8 mouse cellular contexts compared by ENCODE assay signal in the genomic region with DNA sequence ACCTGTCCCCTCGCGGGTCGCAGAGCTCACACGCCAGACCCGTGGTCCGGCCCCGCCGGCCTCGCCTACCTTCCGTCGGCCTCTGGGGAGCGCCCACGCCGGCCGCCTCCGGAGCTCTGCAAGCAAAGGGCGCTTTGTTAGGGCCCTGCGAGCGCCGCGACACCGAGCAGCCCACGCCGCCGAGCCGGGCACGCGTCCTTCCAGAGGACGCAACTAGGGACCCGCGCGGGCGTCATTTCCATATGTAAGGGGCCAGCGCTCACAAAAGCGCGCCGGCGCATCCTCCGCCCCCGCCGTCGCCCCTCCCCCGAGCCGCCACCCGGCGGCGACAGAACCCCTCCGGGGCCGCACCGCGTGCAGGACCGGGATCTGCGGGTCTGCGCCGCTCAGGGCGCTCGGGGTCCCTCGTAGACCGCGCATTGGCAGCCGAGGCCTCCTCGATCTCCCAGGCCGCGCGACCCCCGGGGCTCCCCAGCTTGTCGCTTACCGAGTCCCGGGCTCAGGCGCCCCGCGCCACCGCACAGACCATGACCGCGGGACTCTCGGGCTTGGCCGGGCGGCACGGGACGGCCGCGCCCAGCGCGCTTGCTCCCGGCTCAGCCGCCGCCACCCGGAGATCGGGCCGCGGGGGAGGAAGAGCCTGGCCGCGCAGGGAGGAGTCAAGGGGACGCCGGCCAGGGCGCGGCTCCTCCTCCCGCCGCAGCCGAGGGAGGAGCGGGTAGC. TPM values are rescaled to one million over a fixed set of nuclear protein-coding genes. Genes with fewer than 3 reads are reported as not detected.
DNase-seq lines count a peak whose midpoint lies in the region; ATAC-seq and TF ChIP-seq lines count a peak whose summit lies in the region.

No protein-coding gene starts in this region.

- H3K4me3 ChIP-seq in embryonic fibroblast, embryonic 13.5 days (ENCODE audit: insufficient read depth, low read length), result peak overlapping the region; percentile 73
- peak overlapping the region; percentile 98 for H3K4me3 ChIP-seq in heart, embryonic 10.5 days
- peak overlapping the region; percentile 78 for H3K4me3 ChIP-seq in kidney, embryonic 14.5 days (ENCODE audit: low read length)
- peak overlapping the region; percentile 59 to 74 for H3K4me3 ChIP-seq in liver, embryonic 14.5 days (ENCODE audit: insufficient read depth in 1 of 2, low read depth in 2 of 2, low read length in 2 of 2)
- H3K4me3 ChIP-seq in stomach, embryonic 15.5 days (replicated peaks), result peak overlapping the region; percentile 87

- TF ChIP-seq EP300 in liver, embryonic 14.5 days (IDR thresholded peaks at IDR 0.05; ENCODE audit: low read depth), result no peak

- TF ChIP-seq CTCF in embryonic fibroblast, embryonic 13.5 days (IDR thresholded peaks at IDR 0.05; ENCODE audit: borderline replicate concordance, insufficient read depth, low read length), result no peak
- TF ChIP-seq CTCF in liver, embryonic 14.5 days (IDR thresholded peaks at IDR 0.05; ENCODE audit: low read depth), result no peak

- H3K4me2 ChIP-seq in kidney, embryonic 14.5 days (replicated peaks; ENCODE audit: low read depth, low read length), result peak overlapping the region; percentile 99
- peak overlapping the region; percentile 95 for H3K4me2 ChIP-seq in liver, embryonic 14.5 days (ENCODE audit: low read depth)
- H3K4me2 ChIP-seq in stomach, embryonic 15.5 days, result peak overlapping the region; percentile 96

- under 1% methylated on average over 100 of the region's 101 CpGs for WGBS in heart, embryonic 10.5 days
- WGBS in kidney, embryonic 14.5 days, result under 1% methylated on average over 93 of the region's 101 CpGs
- under 1% methylated on average over 81 of the region's 101 CpGs for WGBS in liver, embryonic 14.5 days (ENCODE audit: insufficient replicate concordance)
- WGBS in stomach, embryonic 15.5 days, result under 1% methylated on average over 91 of the region's 101 CpGs

- DNase-seq in CD4-positive helper T cell, adult 2 months (ENCODE audit: low read depth, low spot score), result peak; percentile 81
- DNase-seq in brain, adult 2 months (ENCODE audit: low read depth, low spot score), result peak; percentile 74
- peak; percentile 85 for DNase-seq in heart, embryonic 10.5 days (ENCODE audit: low spot score)
- peak; percentile 41 to 49 (median 48) for DNase-seq in liver, embryonic 14.5 days (ENCODE audit: low read depth in 3 of 3, low spot score in 3 of 3)
- DNase-seq in neural tube, embryonic 10.5 days (ENCODE audit: extremely low spot score, low spot score), result peak; percentile 82

- no peaks in the 10 kb centered on the region for H3K36me3 ChIP-seq in heart, embryonic 10.5 days
- no peaks in the 10 kb centered on the region for H3K36me3 ChIP-seq in kidney, embryonic 14.5 days (ENCODE audit: control insufficient read depth, insufficient read depth, low read length)
- no peaks in the 10 kb centered on the region for H3K36me3 ChIP-seq in liver, embryonic 14.5 days (replicated peaks; ENCODE audit: control insufficient read depth, insufficient read depth, low read depth)
- no peaks in the 10 kb centered on the region for H3K36me3 ChIP-seq in stomach, embryonic 15.5 days

- no peaks in the 10 kb centered on the region for H3K4me1 ChIP-seq in embryonic fibroblast, embryonic 13.5 days (ENCODE audit: control insufficient read depth, insufficient read depth, low read length)
- H3K4me1 ChIP-seq in heart, embryonic 10.5 days, result peaks cover 32% of the 10 kb centered on the region; the same call in 1 of the 2 replicates
- H3K4me1 ChIP-seq in kidney, embryonic 14.5 days (ENCODE audit: control insufficient read depth, insufficient read depth, low read length), result peaks cover 13% of the 10 kb centered on the region
- H3K4me1 ChIP-seq in liver, embryonic 14.5 days (replicated peaks; ENCODE audit: control insufficient read depth in 2 of 2, insufficient read depth in 2 of 2, low read length in 1 of 2), result peaks cover 2 to 7% of the 10 kb centered on the region in 2 experiments; a peak in 2 of 4 replicates
- peaks cover 13% of the 10 kb centered on the region for H3K4me1 ChIP-seq in stomach, embryonic 15.5 days

- ATAC-seq in kidney, embryonic 14.5 days (ENCODE audit: low FRiP score, low TSS enrichment), result peak; percentile 90
- peak; percentile 88 for ATAC-seq in liver, embryonic 14.5 days (ENCODE audit: insufficient read depth)
- peak; percentile 88 for ATAC-seq in stomach, embryonic 15.5 days (ENCODE audit: insufficient read depth, low FRiP score, low read depth)

- peaks cover 24% of the 10 kb centered on the region for H3K27me3 ChIP-seq in heart, embryonic 10.5 days (ENCODE audit: insufficient read depth, poor library complexity, severe bottlenecking)
- H3K27me3 ChIP-seq in kidney, embryonic 14.5 days (ENCODE audit: control insufficient read depth, insufficient read depth, low read length), result no peaks in the 10 kb centered on the region
- peaks cover 22% of the 10 kb centered on the region for H3K27me3 ChIP-seq in liver, embryonic 14.5 days (ENCODE audit: control insufficient read depth, insufficient read depth, low read length)
- no peaks in the 10 kb centered on the region for H3K27me3 ChIP-seq in stomach, embryonic 15.5 days (replicated peaks)

- H3K27ac ChIP-seq in embryonic fibroblast, embryonic 13.5 days (ENCODE audit: insufficient read depth, low read length), result no peak overlapping the region
- H3K27ac ChIP-seq in heart, embryonic 10.5 days, result peak overlapping the region; percentile 97
- H3K27ac ChIP-seq in kidney, embryonic 14.5 days (ENCODE audit: low read depth, low read length), result peak overlapping the region; percentile 83
- H3K27ac ChIP-seq in liver, embryonic 14.5 days, result no peak overlapping the region
- peak overlapping the region; percentile 91 for H3K27ac ChIP-seq in stomach, embryonic 15.5 days

- peak; percentile 66; the same call in 1 of the 2 replicates for TF ChIP-seq POLR2A in embryonic fibroblast, embryonic 13.5 days (IDR thresholded peaks at IDR 0.05; ENCODE audit: low read depth, low read length)

- H3K9ac ChIP-seq in kidney, embryonic 14.5 days (ENCODE audit: low read depth, low read length), result peak overlapping the region; percentile 90
- peak overlapping the region; percentile 65 for H3K9ac ChIP-seq in liver, embryonic 14.5 days (replicated peaks)
- H3K9ac ChIP-seq in stomach, embryonic 15.5 days, result peak overlapping the region; percentile 78

- no peaks in the 10 kb centered on the region for H3K9me3 ChIP-seq in heart, embryonic 10.5 days
- no peaks in the 10 kb centered on the region for H3K9me3 ChIP-seq in kidney, embryonic 14.5 days (ENCODE audit: control insufficient read depth, low read length)
- H3K9me3 ChIP-seq in liver, embryonic 14.5 days (ENCODE audit: control insufficient read depth, low read length), result no peaks in the 10 kb centered on the region
- H3K9me3 ChIP-seq in stomach, embryonic 15.5 days, result no peaks in the 10 kb centered on the region

RNA-seq across cellular contexts. Expression of a gene that starts 2.0 kb away (rescaled TPM):
- polyA plus RNA-seq in embryonic fibroblast, embryonic 13.5 days (2011; ENCODE audit: insufficient read length, low read depth, missing spikeins), result 14.0 and 14.2 TPM in 2 replicates
- polyA plus RNA-seq in heart, embryonic 10.5 days (2016; fragmentation: Nextera tagmentation; extraction: Ambion mirVana), result 5.9 and 9.1 TPM in 2 replicates
- polyA plus RNA-seq in kidney, embryonic 14.5 days (2014; fragmentation: Nextera tagmentation; extraction: Ambion mirVana), result 10.8 and 20.3 TPM in 2 replicates
- 2.9 and 3.9 TPM in 2 replicates for polyA plus RNA-seq in liver, embryonic 14.5 days (2012; rRNA removed)
- polyA plus RNA-seq in liver, embryonic 14.5 days (2014; fragmentation: Nextera tagmentation; extraction: Ambion mirVana), result 2.8 and 3.7 TPM in 2 replicates
- 11.0 and 11.6 TPM in 2 replicates for polyA plus RNA-seq in stomach, embryonic 15.5 days (2015; fragmentation: Nextera tagmentation; extraction: Ambion mirVana)

RNA-seq across cellular contexts. Expression of a gene that starts 42.4 kb away (rescaled TPM):
- polyA plus RNA-seq in embryonic fibroblast, embryonic 13.5 days (2011; ENCODE audit: insufficient read length, low read depth, missing spikeins), result not detected in 2 replicates
- not detected in 2 replicates for polyA plus RNA-seq in heart, embryonic 10.5 days (2016; fragmentation: Nextera tagmentation; extraction: Ambion mirVana)
- not detected in 2 replicates for polyA plus RNA-seq in kidney, embryonic 14.5 days (2014; fragmentation: Nextera tagmentation; extraction: Ambion mirVana)
- polyA plus RNA-seq in liver, embryonic 14.5 days (2012; rRNA removed), result not detected in 2 replicates
- not detected in 2 replicates for polyA plus RNA-seq in liver, embryonic 14.5 days (2014; fragmentation: Nextera tagmentation; extraction: Ambion mirVana)
- not detected in 2 replicates for polyA plus RNA-seq in stomach, embryonic 15.5 days (2015; fragmentation: Nextera tagmentation; extraction: Ambion mirVana)

Comparison
In these comparisons a context has a peak if more than half of its experiments do, and no peak if none do; other contexts are left out.
1. H3K27ac ChIP-seq: peak in heart, embryonic 10.5 days (single experiment), kidney, embryonic 14.5 days (single experiment) and stomach, embryonic 15.5 days (single experiment); none in embryonic fibroblast, embryonic 13.5 days (single experiment) and liver, embryonic 14.5 days (single experiment).
2. Peak in every context shown above with its lines, with median percentiles within 50 percentile points of each other: DNase-seq, H3K4me3 ChIP-seq, ATAC-seq, H3K4me2 ChIP-seq and H3K9ac ChIP-seq.